ENCODE assay signal across 30 mouse cellular contexts in genomic region chr5:76131990-76132389, GRCm38 (mm10). TPM values are rescaled to one million over a fixed set of nuclear protein-coding genes. Genes with fewer than 3 reads are reported as not detected.
DNase-seq lines count a peak whose midpoint lies in the region; ATAC-seq and TF ChIP-seq lines count a peak whose summit lies in the region.
"Had no signal": no experiment of that assay in that cellular context is flagged by ENCODE, and none has a peak within 500 bp of the region (broad histone marks: within the 10 kb centered on the region; RNA-seq: fewer than 3 reads in every experiment).

No protein-coding gene starts in this region.

- no peaks in the 10 kb centered on the region for H3K9me3 ChIP-seq in liver, embryonic 15.5 days (replicated peaks)
- H3K9me3 ChIP-seq in G1E (replicated peaks) = no peaks in the 10 kb centered on the region
- H3K9me3 ChIP-seq: embryonic facial prominence, embryonic 13.5 days; heart, embryonic 13.5 days; hindbrain, embryonic 10.5 days; hindbrain, embryonic 15.5 days; limb, embryonic 15.5 days; midbrain, embryonic 12.5 days; neural tube, embryonic 13.5 days had no signal

- H3K4me1 ChIP-seq in liver, embryonic 15.5 days (replicated peaks) = 0 out of 2 replicates have a peak, but pooled peaks cover 2% of the 10 kb centered on the region
- peaks cover 8% of the 10 kb centered on the region for H3K4me1 ChIP-seq in G1E (ENCODE audit: insufficient read depth, low read depth, low read length)
- H3K4me1 ChIP-seq in kidney, adult 2 months (ENCODE audit: control insufficient read depth, insufficient read depth, low read length) = no peaks in the 10 kb centered on the region
- H3K4me1 ChIP-seq: embryonic facial prominence, embryonic 13.5 days; heart, embryonic 13.5 days; hindbrain, embryonic 10.5 days; hindbrain, embryonic 15.5 days; limb, embryonic 15.5 days; neural tube, embryonic 13.5 days had no signal

- H3K36me3 ChIP-seq in liver, embryonic 15.5 days (replicated peaks) = no peaks in the 10 kb centered on the region
- H3K36me3 ChIP-seq in G1E (replicated peaks) = no peaks in the 10 kb centered on the region
- no peaks in the 10 kb centered on the region for H3K36me3 ChIP-seq in kidney, adult 2 months (ENCODE audit: control insufficient read depth, insufficient read depth, low read length)
- H3K36me3 ChIP-seq: embryonic facial prominence, embryonic 13.5 days; heart, embryonic 13.5 days; hindbrain, embryonic 10.5 days; hindbrain, embryonic 15.5 days; limb, embryonic 15.5 days; midbrain, embryonic 12.5 days; neural tube, embryonic 13.5 days had no signal

- H3K4me2 ChIP-seq in liver, embryonic 15.5 days = no peak overlapping the region
- H3K4me2 ChIP-seq: embryonic facial prominence, embryonic 13.5 days; heart, embryonic 13.5 days; hindbrain, embryonic 15.5 days; limb, embryonic 15.5 days; midbrain, embryonic 12.5 days; neural tube, embryonic 13.5 days had no signal

- DNase-seq in liver = no peak
- DNase-seq in G1E (ENCODE audit: low spot score) = no peak
- no peak for DNase-seq in adrenal gland, postnatal 36 days
- DNase-seq in c-Kit-positive CD71-positive TER-119-positive erythroid progenitor cells, embryonic 14.5 days (ENCODE audit: low spot score) = no peak
- DNase-seq in kidney, adult 2 months = no peak
- DNase-seq: adrenal gland, adult 8-10 months; cerebellum, adult 11-12 months; cerebellum, adult 9-11 months; heart, postnatal 10 days; kidney, adult 18-20 months; kidney, postnatal 36 days; left cerebral cortex, postnatal 4 days; right cerebral cortex, postnatal 25 days; thymus, adult 18-20 months; thymus, postnatal 25 days had no signal

- H3K27me3 ChIP-seq in liver, embryonic 15.5 days = no peaks in the 10 kb centered on the region
- H3K27me3 ChIP-seq in G1E (ENCODE audit: insufficient read depth, low read length) = peaks cover under 1% of the 10 kb centered on the region; the same call in 1 of the 2 replicates
- H3K27me3 ChIP-seq in kidney, adult 2 months (replicated peaks; ENCODE audit: control insufficient read depth, insufficient read depth, low read length) = no peaks in the 10 kb centered on the region
- H3K27me3 ChIP-seq: embryonic facial prominence, embryonic 13.5 days; heart, embryonic 13.5 days; hindbrain, embryonic 15.5 days; limb, embryonic 15.5 days; neural tube, embryonic 13.5 days had no signal

- no peak overlapping the region for H3K4me3 ChIP-seq in liver, embryonic 15.5 days (replicated peaks)
- H3K4me3 ChIP-seq in G1E (ENCODE audit: low read depth, low read length) = no peak overlapping the region; the same call in 1 of the 2 replicates
- H3K4me3 ChIP-seq in kidney, adult 2 months (ENCODE audit: insufficient read depth, low read depth, low read length) = no peak overlapping the region
- H3K4me3 ChIP-seq: embryonic facial prominence, embryonic 13.5 days; heart, embryonic 13.5 days; hindbrain, embryonic 10.5 days; hindbrain, embryonic 15.5 days; layer of hippocampus, adult 2 months; left cerebral cortex, adult 2 months; limb, embryonic 15.5 days; midbrain, embryonic 12.5 days; neural tube, embryonic 13.5 days had no signal

- TF ChIP-seq CTCF in G1E (IDR thresholded peaks at IDR 0.05; ENCODE audit: low read depth, low read length) = no peak
- no peak for TF ChIP-seq CTCF in kidney, adult 2 months (conservative IDR thresholded peaks at IDR 0.05; ENCODE audit: insufficient read depth, insufficient read length, low read depth, low read length)

- 0 out of 2 replicates have a peak overlapping the region, but pooled peaks have one; percentile 7 for H3K27ac ChIP-seq in liver, embryonic 15.5 days (replicated peaks)
- H3K27ac ChIP-seq in kidney, adult 2 months (ENCODE audit: insufficient read depth, low read depth, low read length) = no peak overlapping the region
- H3K27ac ChIP-seq: embryonic facial prominence, embryonic 13.5 days; heart, embryonic 13.5 days; hindbrain, embryonic 10.5 days; hindbrain, embryonic 15.5 days; layer of hippocampus, adult 2 months; left cerebral cortex, adult 2 months; limb, embryonic 15.5 days; macrophage; midbrain, embryonic 12.5 days; neural tube, embryonic 13.5 days; stomach, postnatal 0 days had no signal

- no peak overlapping the region for H3K9ac ChIP-seq in liver, embryonic 15.5 days
- H3K9ac ChIP-seq: embryonic facial prominence, embryonic 13.5 days; heart, embryonic 13.5 days; hindbrain, embryonic 15.5 days; limb, embryonic 15.5 days; midbrain, embryonic 12.5 days; neural tube, embryonic 13.5 days had no signal

- TF ChIP-seq POLR2A in kidney, adult 2 months (IDR thresholded peaks at IDR 0.05; ENCODE audit: low read depth, low read length) = no peak

- ATAC-seq in liver, embryonic 15.5 days (ENCODE audit: insufficient read depth) = no peak
- ATAC-seq in G1E (ENCODE audit: extremely low read depth, insufficient number of reproducible peaks, low FRiP score, poor library complexity, severe bottlenecking) = peak; percentile 68
- ATAC-seq in granulocyte monocyte progenitor cell, adult 5-6 weeks (replicated peaks; ENCODE audit: poor library complexity, severe bottlenecking) = peak; percentile 47
- ATAC-seq in monocyte, adult 5-6 weeks (replicated peaks; ENCODE audit: insufficient number of reproducible peaks, low FRiP score, low TSS enrichment, poor library complexity, severe bottlenecking) = peak; percentile 40
- ATAC-seq: forebrain, embryonic 16.5 days had no signal

- 44% methylated on average over 4 of the region's 4 CpGs for WGBS in liver, embryonic 15.5 days (ENCODE audit: insufficient replicate concordance)
- 87% methylated on average over 4 of the region's 4 CpGs for WGBS in kidney, adult 2 months

RNA-seq across cellular contexts. Expression of gene Srd5a3, which starts 8.1 kb away (rescaled TPM):
- 13.6 and 14.7 TPM in 2 replicates for polyA plus RNA-seq in liver, embryonic 15.5 days (2015; fragmentation: Nextera tagmentation; extraction: Ambion mirVana)
- 52.2 and 57.0 TPM in 2 replicates for total RNA-seq in G1E (2014; fragmentation: Nextera tagmentation)
- total RNA-seq in G1E (2017) = 45.4 and 70.0 TPM in 2 replicates
- polyA plus RNA-seq in G1E (2012) = 58.4 and 99.0 TPM in 2 replicates
- total RNA-seq in granulocyte monocyte progenitor cell, adult 5-6 weeks (2014; fragmentation: Nextera tagmentation) = 36.0 and 38.7 TPM in 2 replicates
- 34.8 and 40.6 TPM in 2 replicates for total RNA-seq in granulocyte monocyte progenitor cell, adult 5-6 weeks (2017)
- total RNA-seq in monocyte, adult 5-6 weeks (2017) = 42.6 to 47.3 TPM (median 45.9 TPM) in 3 replicates
- total RNA-seq in adrenal gland, postnatal 36 days (2021) = 10 to 100 TPM; 23.6 to 33.3 TPM
- polyA plus RNA-seq in kidney, adult 2 months (2012; rRNA removed) = 56.9 and 69.9 TPM in 2 replicates

RNA-seq across cellular contexts. Expression of gene Tmem165, which starts 51.7 kb away (rescaled TPM):
- polyA plus RNA-seq in liver, embryonic 15.5 days (2015; fragmentation: Nextera tagmentation; extraction: Ambion mirVana) = 26.2 and 27.4 TPM in 2 replicates
- total RNA-seq in G1E (2014; fragmentation: Nextera tagmentation) (70.1 and 87.2 TPM in 2 replicates), G1E (2017) (66.7 and 91.4 TPM in 2 replicates)
- polyA plus RNA-seq in G1E (2012) = 49.9 and 73.9 TPM in 2 replicates
- 98.5 and 105 TPM in 2 replicates for total RNA-seq in granulocyte monocyte progenitor cell, adult 5-6 weeks (2014; fragmentation: Nextera tagmentation)
- 133 and 147 TPM in 2 replicates for total RNA-seq in granulocyte monocyte progenitor cell, adult 5-6 weeks (2017)
- total RNA-seq in monocyte, adult 5-6 weeks (2017) = 34.7 to 57.4 TPM (median 42.1 TPM) in 3 replicates
- total RNA-seq in adrenal gland, postnatal 36 days (2021) = 10 to 100 TPM; 41.6 to 46.2 TPM
- polyA plus RNA-seq in kidney, adult 2 months (2012; rRNA removed) = 29.4 and 38.7 TPM in 2 replicates
